Mouse (Mus musculus) erythroblast, embryonic 14.5 days (primary cell): ENCODE measurements at regions not wholly inside any gene's neighbourhood (a gene's known extent, or its start where the extent isn't known, plus 50 kb on each side); places are given as distances from the start of the nearest gene placed in this dataset.

Experiments
- GATA1 ChIP-seq: IDR thresholded peaks from 2 replicates; pipeline ENCODE4 v1.6.1; 2012; ENCODE audit warnings: low read length, inconsistent platforms, mixed read lengths
- TAL1 ChIP-seq: IDR thresholded peaks from 3 replicates; pipeline ENCODE4 v1.6.1; 2012; ENCODE audit warnings: low read length, inconsistent platforms, mixed read lengths

- TF ChIP-seq GATA1 (no peak), TAL1 (no peak)
Observed at GRCm38 (mm10) chr7:74942146-74942545, 366.9 kb downstream of the Sv2b start.
